Mouse (Mus musculus): ENCODE results near the gene Lingo2. TPM values are rescaled to one million over a fixed set of nuclear protein-coding genes. Genes with fewer than 3 reads are reported as not detected.

Lingo2 gene
- polyA plus RNA-seq, 1 experiment from 2014 or later = 0.06 TPM

MicroRNA genes within 50 kb of the gene (microRNA counts, 519-probe panel; counts per million panel counts)
- microRNA mmu-miR-873 = 582 counts per million, percentile 70 among the panel's probes with 10 or more counts
- 582 counts per million, percentile 70 among the panel's probes with 10 or more counts for microRNA mmu-miR-876-3p
- 582 counts per million, percentile 70 among the panel's probes with 10 or more counts for microRNA mmu-miR-876-5p

Small RNA genes within 50 kb of the gene (microRNA-seq; reads per million reads assigned to microRNA genes)
- gene Mir873a = not detected
- gene Mir873b = not detected
- gene Mir876 = not detected
